Mouse (Mus musculus): ENCODE measurements around the gene Cpne8.
"Not testable (repeated sequence)": the region's sequence is repeated elsewhere in the genome, so short reads cannot be mapped to it uniquely, and the experiment has no call there.

Gene Cpne8

GRCm38 (mm10) chr15:90610767-90611166 is 68.5 kb downstream of the Cpne8 start:
- not testable (repeated sequence) for DNase-seq (ENCODE audit: low spot score)

- DNase-seq (ENCODE audit: low spot score): no peak
These were observed 69.3 kb downstream of the Cpne8 start for GRCm38 (mm10) chr15:90609836-90610415.

- no peak for DNase-seq (ENCODE audit: low spot score)
These were observed 70.9 kb downstream of the Cpne8 start for GRCm38 (mm10) chr15:90608368-90608767.

GRCm38 (mm10) chr15:90607181-90607580 is 72.1 kb downstream of the Cpne8 start:
- DNase-seq (ENCODE audit: low spot score): no peak

- DNase-seq (ENCODE audit: low spot score): no peak
These were observed 75.6 kb downstream of the Cpne8 start for GRCm38 (mm10) chr15:90603676-90604075.

- no peak for DNase-seq (ENCODE audit: low spot score)
These were observed 81.3 kb downstream of the Cpne8 start for GRCm38 (mm10) chr15:90597715-90598497.

GRCm38 (mm10) chr15:90595592-90595991 is 83.6 kb downstream of the Cpne8 start:
- DNase-seq (ENCODE audit: low spot score): no peak

- DNase-seq (ENCODE audit: low spot score): no peak
These were observed 89.6 kb downstream of the Cpne8 start for GRCm38 (mm10) chr15:90589587-90589986.

GRCm38 (mm10) chr15:90577402-90577801 is 101.8 kb downstream of the Cpne8 start:
- DNase-seq (ENCODE audit: low spot score): no peak

- no peak for DNase-seq (ENCODE audit: low spot score)
These were observed 110.0 kb downstream of the Cpne8 start for GRCm38 (mm10) chr15:90569246-90569645.

GRCm38 (mm10) chr15:90568050-90568449 is 111.2 kb downstream of the Cpne8 start:
- DNase-seq (ENCODE audit: low spot score): no peak

- no peak for DNase-seq (ENCODE audit: low spot score)
These were observed 115.2 kb downstream of the Cpne8 start for GRCm38 (mm10) chr15:90563996-90564395.

GRCm38 (mm10) chr15:90561613-90562012 is 117.6 kb downstream of the Cpne8 start:
- DNase-seq (ENCODE audit: low spot score): no peak

GRCm38 (mm10) chr15:90548589-90548988 is 130.6 kb downstream of the Cpne8 start:
- no peak for DNase-seq (ENCODE audit: low spot score)

- DNase-seq (ENCODE audit: low spot score): no peak
These were observed 135.8 kb downstream of the Cpne8 start for GRCm38 (mm10) chr15:90543447-90543846.

GRCm38 (mm10) chr15:90542126-90542525 is 137.1 kb downstream of the Cpne8 start:
- DNase-seq (ENCODE audit: low spot score): no peak

- no peak for DNase-seq (ENCODE audit: low spot score)
These were observed 142.7 kb downstream of the Cpne8 start for GRCm38 (mm10) chr15:90536311-90537202.

GRCm38 (mm10) chr15:90535730-90536129 is 143.5 kb downstream of the Cpne8 start:
- no peak for DNase-seq (ENCODE audit: low spot score)

GRCm38 (mm10) chr15:90512769-90513168 is 166.5 kb downstream of the Cpne8 start:
- DNase-seq (ENCODE audit: low spot score): no peak

GRCm38 (mm10) chr15:90497080-90497479 is 182.2 kb downstream of the Cpne8 start:
- DNase-seq (ENCODE audit: low spot score): no peak

- DNase-seq (ENCODE audit: low spot score): no peak
These were observed 187.7 kb downstream of the Cpne8 start for GRCm38 (mm10) chr15:90491558-90491957.

GRCm38 (mm10) chr15:90490186-90490585 is 189.0 kb downstream of the Cpne8 start:
- no peak for DNase-seq (ENCODE audit: low spot score)

GRCm38 (mm10) chr15:90470561-90470960 is 208.7 kb downstream of the Cpne8 start:
- DNase-seq (ENCODE audit: low spot score): not testable (repeated sequence)

All from layer of hippocampus, adult 11-12 months (tissue).